ENCODE assay signal across 13 mouse cellular contexts in genomic region chr9:14705321-14706162, GRCm38 (mm10). TPM values are rescaled to one million over a fixed set of nuclear protein-coding genes. Genes with fewer than 3 reads are reported as not detected.
DNase-seq lines count a peak whose midpoint lies in the region; ATAC-seq lines count a peak whose summit lies in the region.
"Had no signal": no experiment of that assay in that cellular context is flagged by ENCODE, and none has a peak within 500 bp of the region (broad histone marks: within the 10 kb centered on the region; RNA-seq: fewer than 3 reads in every experiment).

No protein-coding gene starts in this region.

- DNase-seq in neural tube, embryonic 10.5 days (ENCODE audit: extremely low spot score, low spot score) = no peak
- DNase-seq in kidney, postnatal 4 days = peak; percentile 10 to 28
- DNase-seq in cerebellum, adult 9-11 months = no peak
- DNase-seq in gastrocnemius, postnatal 14 days = no peak
- DNase-seq: cerebellum, postnatal 10 days; gastrocnemius, postnatal 25 days; left cerebral cortex, postnatal 4 days had no signal

- 0 out of 2 replicates have a peak, but pooled peaks have one; percentile 41 for ATAC-seq in intestine, embryonic 15.5 days
- no peak for ATAC-seq in intestine, embryonic 16.5 days
- ATAC-seq in neural tube, embryonic 12.5 days (ENCODE audit: low FRiP score, low read depth) = 0 out of 2 replicates have a peak, but pooled peaks have one; percentile 9

- no peaks in the 10 kb centered on the region for H3K27me3 ChIP-seq in intestine, embryonic 15.5 days (replicated peaks)
- H3K27me3 ChIP-seq in intestine, embryonic 16.5 days (replicated peaks; ENCODE audit: control insufficient read depth, insufficient read depth, low read length) = no peaks in the 10 kb centered on the region
- no peaks in the 10 kb centered on the region for H3K27me3 ChIP-seq in neural tube, embryonic 12.5 days (replicated peaks)
- H3K27me3 ChIP-seq: CH12.LX; lung, embryonic 15.5 days; midbrain, embryonic 12.5 days had no signal

- no peak overlapping the region for H3K4me2 ChIP-seq in intestine, embryonic 15.5 days (replicated peaks)
- no peak overlapping the region for H3K4me2 ChIP-seq in intestine, embryonic 16.5 days (ENCODE audit: low read depth, low read length)
- H3K4me2 ChIP-seq in neural tube, embryonic 12.5 days (replicated peaks) = no peak overlapping the region
- H3K4me2 ChIP-seq: lung, embryonic 15.5 days; midbrain, embryonic 12.5 days had no signal

- H3K27ac ChIP-seq in intestine, embryonic 15.5 days = no peak overlapping the region
- no peak overlapping the region for H3K27ac ChIP-seq in intestine, embryonic 16.5 days (ENCODE audit: low read length)
- H3K27ac ChIP-seq in neural tube, embryonic 12.5 days = no peak overlapping the region
- H3K27ac ChIP-seq: lung, embryonic 15.5 days; midbrain, embryonic 12.5 days had no signal

- no peaks in the 10 kb centered on the region for H3K36me3 ChIP-seq in intestine, embryonic 15.5 days
- no peaks in the 10 kb centered on the region for H3K36me3 ChIP-seq in intestine, embryonic 16.5 days (ENCODE audit: control insufficient read depth, insufficient read depth, low read length)
- H3K36me3 ChIP-seq in neural tube, embryonic 12.5 days = no peaks in the 10 kb centered on the region
- H3K36me3 ChIP-seq: lung, embryonic 15.5 days; midbrain, embryonic 12.5 days had no signal

- intact Hi-C loops in gastrocnemius, postnatal 14 days (cut with DNase I; ENCODE audit: low total_unique reads) = no loop called here

- H3K4me3 ChIP-seq in intestine, embryonic 15.5 days (replicated peaks) = no peak overlapping the region
- no peak overlapping the region for H3K4me3 ChIP-seq in intestine, embryonic 16.5 days (ENCODE audit: low read length)
- no peak overlapping the region for H3K4me3 ChIP-seq in neural tube, embryonic 12.5 days
- H3K4me3 ChIP-seq: lung, embryonic 15.5 days; midbrain, embryonic 12.5 days had no signal

- WGBS in intestine, embryonic 15.5 days = 60% methylated on average over 13 of the region's 13 CpGs
- 65% methylated on average over 13 of the region's 13 CpGs for WGBS in intestine, embryonic 16.5 days
- WGBS in neural tube, embryonic 12.5 days = 73% methylated on average over 13 of the region's 13 CpGs

- H3K9ac ChIP-seq in intestine, embryonic 15.5 days = no peak overlapping the region
- H3K9ac ChIP-seq in intestine, embryonic 16.5 days (ENCODE audit: low read depth, low read length) = no peak overlapping the region
- H3K9ac ChIP-seq in neural tube, embryonic 12.5 days = no peak overlapping the region
- H3K9ac ChIP-seq: lung, embryonic 15.5 days; midbrain, embryonic 12.5 days had no signal

- H3K4me1 ChIP-seq in intestine, embryonic 15.5 days (replicated peaks) = 0 out of 2 replicates have a peak, but pooled peaks cover 4% of the 10 kb centered on the region
- no peaks in the 10 kb centered on the region; the same call in 1 of the 2 replicates for H3K4me1 ChIP-seq in intestine, embryonic 16.5 days (ENCODE audit: control insufficient read depth, insufficient read depth, low read length)
- no peaks in the 10 kb centered on the region for H3K4me1 ChIP-seq in neural tube, embryonic 12.5 days
- H3K4me1 ChIP-seq: lung, embryonic 15.5 days; midbrain, embryonic 12.5 days had no signal

- no peaks in the 10 kb centered on the region for H3K9me3 ChIP-seq in intestine, embryonic 15.5 days
- no peaks in the 10 kb centered on the region for H3K9me3 ChIP-seq in intestine, embryonic 16.5 days (ENCODE audit: control insufficient read depth, low read length)
- no peaks in the 10 kb centered on the region for H3K9me3 ChIP-seq in neural tube, embryonic 12.5 days
- H3K9me3 ChIP-seq: lung, embryonic 15.5 days; midbrain, embryonic 12.5 days had no signal

RNA-seq across cellular contexts. Expression of gene Piwil4, which starts 35.0 kb away (rescaled TPM):
- polyA plus RNA-seq in intestine, embryonic 15.5 days (2015; fragmentation: Nextera tagmentation; extraction: Ambion mirVana) = 0.20 and 0.28 TPM in 2 replicates
- 0.21 TPM in 2 replicates for polyA plus RNA-seq in intestine, embryonic 16.5 days (2015; fragmentation: Nextera tagmentation; extraction: Ambion mirVana)
- polyA plus RNA-seq in neural tube, embryonic 12.5 days (2016; fragmentation: Nextera tagmentation; extraction: Ambion mirVana) = 0.57 and 0.61 TPM in 2 replicates
- total RNA-seq in gastrocnemius, postnatal 14 days (2021) = under 1 TPM in 1 of 2 experiments, not detected in 1; 0.10 TPM
- total RNA-seq: gastrocnemius, postnatal 25 days had no signal

RNA-seq across cellular contexts. Expression of gene Fut4, which starts 46.7 kb away (rescaled TPM):
- 5.3 and 5.4 TPM in 2 replicates for polyA plus RNA-seq in intestine, embryonic 15.5 days (2015; fragmentation: Nextera tagmentation; extraction: Ambion mirVana)
- polyA plus RNA-seq in intestine, embryonic 16.5 days (2015; fragmentation: Nextera tagmentation; extraction: Ambion mirVana) = 4.6 and 5.2 TPM in 2 replicates
- polyA plus RNA-seq in neural tube, embryonic 12.5 days (2016; fragmentation: Nextera tagmentation; extraction: Ambion mirVana) = 1.8 and 2.2 TPM in 2 replicates
- total RNA-seq in gastrocnemius, postnatal 14 days (2021) = under 1 TPM; 0.53 to 0.66 TPM
- total RNA-seq: CH12.LX had no signal

Comparison
In these comparisons a context has a peak if more than half of its experiments do, and no peak if none do; other contexts are left out.
1. DNase-seq: peak in kidney, postnatal 4 days (2 of 2); none in neural tube, embryonic 10.5 days (single experiment), cerebellum, adult 9-11 months (single experiment) and gastrocnemius, postnatal 14 days (single experiment).